Mouse (Mus musculus) spleen, adult 18-20 months (tissue): ENCODE results near the gene Iqcf1.

Experiments
- DNase-seq, 2 experiments: peaks; one replicate each; pipeline ENCODE4 v3.0.0; 2022; ENCODE audit warnings: mixed read lengths in 2 of 2

Gene Iqcf1

GRCm38 (mm10) chr9:106499667-106500066, at the start of gene Iqcf1:
Iqcf1 (plus strand) TSS chr9:106499967.
- no peak for DNase-seq

- no peak for DNase-seq
These were observed 49.1 kb upstream of the Iqcf1 start for GRCm38 (mm10) chr9:106450661-106451060.

GRCm38 (mm10) chr9:106451298-106451697, 48.5 kb upstream of the Iqcf1 start:
- DNase-seq = no peak

- no peak for DNase-seq
These were observed 47.9 kb upstream of the Iqcf1 start for GRCm38 (mm10) chr9:106451899-106452298.

GRCm38 (mm10) chr9:106452351-106452750, 47.4 kb upstream of the Iqcf1 start:
- DNase-seq = no peak

GRCm38 (mm10) chr9:106452821-106453220, 46.9 kb upstream of the Iqcf1 start:
- no peak for DNase-seq

- peak in 1 of 2 experiments; percentile 43 for DNase-seq
These were observed 46.3 kb upstream of the Iqcf1 start, which contains the start of gene Pcbp4 for GRCm38 (mm10) chr9:106453271-106454070. Pcbp4 (plus strand) TSS chr9:106453291.

GRCm38 (mm10) chr9:106454071-106454761, 45.6 kb upstream of the Iqcf1 start:
- DNase-seq = no peak

GRCm38 (mm10) chr9:106454888-106455681, 44.7 kb upstream of the Iqcf1 start:
- no peak for DNase-seq

- DNase-seq = no peak
These were observed 43.2 kb upstream of the Iqcf1 start for GRCm38 (mm10) chr9:106456325-106457162.

GRCm38 (mm10) chr9:106457163-106457559, 42.6 kb upstream of the Iqcf1 start:
- DNase-seq = no peak

GRCm38 (mm10) chr9:106457920-106458319, 41.8 kb upstream of the Iqcf1 start:
- DNase-seq = no peak

- no peak for DNase-seq
These were observed 39.8 kb upstream of the Iqcf1 start for GRCm38 (mm10) chr9:106459946-106460345.

- DNase-seq = no peak
These were observed 39.3 kb upstream of the Iqcf1 start for GRCm38 (mm10) chr9:106460401-106461025.

GRCm38 (mm10) chr9:106461026-106461415, 38.7 kb upstream of the Iqcf1 start:
- no peak for DNase-seq

GRCm38 (mm10) chr9:106461641-106462429, 37.9 kb upstream of the Iqcf1 start:
- DNase-seq = no peak

- no peak for DNase-seq
These were observed 37.4 kb upstream of the Iqcf1 start for GRCm38 (mm10) chr9:106462430-106462800.

GRCm38 (mm10) chr9:106463122-106464063, 36.4 kb upstream of the Iqcf1 start:
- no peak for DNase-seq

GRCm38 (mm10) chr9:106464751-106465541, 34.8 kb upstream of the Iqcf1 start:
- DNase-seq = peak in 1 of 2 experiments; percentile 47
